Mouse (Mus musculus) megakaryocyte, adult 5-6 weeks (primary cell): ENCODE measurements around the gene Slc35b4. TPM values are rescaled to one million over a fixed set of nuclear protein-coding genes. Genes with fewer than 3 reads are reported as not detected.

ENCODE experiments used
- ATAC-seq: 2 replicates; pipeline ENCODE4 v1.8.0; 2016; ENCODE audit warnings: mild to moderate bottlenecking, inconsistent platforms; ENCODE audit not compliant: poor library complexity, severe bottlenecking
- total RNA-seq, 2 experiments: library from RNA; stranded (forward) in 1 of 2; stranded (reverse) in 1 of 2; fragments of 153-499, 151-499 nt in 1 of 2; fragments of 221-1000, 200-1000 nt in 1 of 2; gene quantifications; 2 replicates each; pipeline versions ENCODE4 v1.2.3 to v1.2.4; 2015 to 2017

Slc35b4 gene
- 20.1 and 22.1 TPM in 2 replicates for total RNA-seq (2015)
- 12.8 and 17.2 TPM in 2 replicates for total RNA-seq (2017)

DNA sequence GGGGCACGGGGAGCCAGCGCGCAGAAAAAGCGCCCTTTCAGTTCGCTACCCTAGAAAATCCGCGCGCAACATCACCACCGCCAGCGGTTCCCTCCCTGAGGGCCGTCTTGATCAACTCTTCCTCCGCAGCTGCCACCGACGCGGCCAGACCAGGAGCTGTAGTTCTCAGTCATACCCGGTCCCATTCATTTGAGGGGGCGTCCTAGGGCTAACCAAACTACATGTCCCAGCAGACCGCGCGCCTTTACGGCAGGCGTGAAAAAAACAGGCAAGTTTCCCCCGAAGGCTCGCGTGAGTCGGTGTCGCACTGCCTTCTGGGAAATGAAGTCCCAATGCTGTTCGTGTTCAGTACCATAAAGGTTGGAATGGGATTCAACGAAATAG is at the start of gene Slc35b4:
Gene Slc35b4 (minus strand): TSS at position 248 of the 384 bp plus-strand sequence.
- peak; percentile 95 for ATAC-seq

DNA sequence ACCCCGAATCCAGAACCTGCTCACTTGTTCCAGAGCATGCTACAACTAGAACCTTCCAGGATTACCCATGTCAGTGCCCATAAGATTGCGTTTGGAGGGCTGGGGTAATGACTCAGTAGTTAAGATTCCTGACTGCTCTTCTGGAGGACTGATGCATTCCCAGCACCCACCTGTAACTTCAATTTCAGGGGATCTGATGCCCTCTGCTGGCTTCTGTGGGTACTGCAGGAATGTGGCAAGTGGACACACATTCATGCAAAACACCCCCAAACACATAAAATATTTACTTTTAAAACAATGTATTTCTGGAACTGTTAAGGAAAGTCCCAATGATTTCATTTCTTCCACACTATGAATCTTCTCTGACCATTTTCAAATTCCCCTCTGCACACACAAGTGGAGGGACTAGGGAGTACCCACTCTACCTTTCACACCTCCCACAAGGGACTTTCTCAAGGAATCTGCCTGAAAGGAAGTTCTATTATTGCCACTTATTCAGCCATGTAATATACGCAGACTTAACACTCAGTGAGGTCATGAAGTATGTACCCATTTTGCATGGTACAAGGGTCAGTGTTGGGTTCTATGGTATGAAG is 48.2 kb upstream of the Slc35b4 start:
- no peak for ATAC-seq

DNA sequence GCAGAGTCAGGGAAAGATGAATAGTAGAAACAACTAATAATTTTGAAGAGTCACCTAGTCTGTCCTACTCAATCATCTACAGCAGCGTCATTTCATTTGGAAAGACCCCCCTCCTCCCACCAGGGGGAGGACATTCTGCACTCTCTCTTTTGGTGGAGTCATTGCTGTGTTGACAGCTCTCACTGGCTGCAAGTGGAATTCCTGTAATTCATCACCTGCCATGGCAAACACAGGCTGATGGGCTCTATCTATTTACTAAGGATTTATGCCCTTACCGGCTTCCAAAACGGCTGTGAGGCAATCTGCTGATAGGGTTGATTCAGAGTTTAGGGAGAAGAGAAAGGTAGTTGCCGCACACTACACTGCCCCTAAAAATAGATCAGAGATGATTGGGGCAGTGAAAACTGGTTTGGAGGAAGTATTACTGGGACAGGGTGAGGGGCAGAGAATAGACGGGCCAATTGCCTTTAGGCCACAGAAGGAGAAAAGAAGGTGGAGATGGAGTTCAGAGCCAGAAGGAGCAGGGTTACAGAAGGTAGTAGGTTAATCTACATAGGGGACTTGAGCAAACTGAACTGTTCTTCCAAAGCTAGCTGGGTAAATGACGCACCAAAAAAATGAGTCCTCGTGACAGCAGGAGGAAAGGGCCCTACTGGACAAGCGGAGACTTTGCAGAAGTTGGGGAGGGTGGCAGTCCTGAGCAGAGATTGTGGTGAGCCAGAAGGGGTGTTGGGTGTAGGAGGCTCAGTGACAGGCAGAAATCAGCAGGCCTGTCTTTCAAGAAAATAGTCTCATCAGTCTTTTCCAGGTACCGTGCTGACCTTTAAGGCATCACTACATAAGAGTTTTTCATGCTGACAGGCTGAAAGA is 39.8 kb upstream of the Slc35b4 start:
- no peak for ATAC-seq

DNA sequence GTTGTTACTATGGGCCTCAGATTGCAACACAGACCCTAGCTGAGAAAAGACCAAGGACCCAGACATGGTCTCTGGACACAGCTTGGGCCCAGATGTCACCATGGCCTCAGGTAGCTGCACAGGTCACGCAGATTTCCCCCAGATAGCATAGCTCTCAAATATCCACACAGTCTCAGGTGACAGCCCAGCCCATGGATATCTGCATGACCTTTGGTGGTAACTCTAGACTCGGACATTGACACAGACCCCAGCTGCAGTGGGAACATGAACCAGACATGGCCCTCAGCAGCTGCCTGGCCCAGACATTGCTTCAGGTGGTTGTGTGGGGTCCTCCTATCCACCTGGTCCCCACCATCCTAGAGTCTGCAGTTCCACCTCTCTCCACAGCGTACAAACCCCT is 28.8 kb upstream of the Slc35b4 start:
- no peak for ATAC-seq

DNA sequence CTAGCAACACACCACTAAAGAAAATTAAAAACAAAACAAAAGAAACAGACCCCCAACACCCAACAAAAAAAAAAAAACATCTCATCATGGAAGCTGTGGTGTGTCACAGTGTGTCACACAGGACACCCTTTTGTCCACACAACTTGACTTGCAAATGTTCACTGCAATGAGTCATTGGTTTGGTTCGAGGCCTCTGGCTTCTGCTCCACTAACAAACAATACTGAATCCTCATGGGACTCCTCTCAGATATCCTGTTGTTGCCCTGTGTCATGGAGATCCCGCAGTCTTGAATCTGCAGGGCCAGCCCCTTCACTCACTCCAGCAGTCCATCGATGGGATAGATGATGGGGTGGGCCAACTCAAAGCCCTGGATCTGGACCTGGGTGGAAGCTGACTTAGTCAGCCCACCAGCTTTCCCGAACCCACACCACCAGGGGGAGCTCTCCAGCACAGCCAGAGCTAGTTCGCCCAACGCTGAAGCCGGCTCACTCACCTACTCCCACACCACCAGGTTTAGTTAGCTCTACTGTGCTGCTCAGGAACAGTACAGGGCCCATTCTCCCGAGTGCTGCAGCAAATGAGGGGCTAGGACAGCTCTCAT is 28.2 kb upstream of the Slc35b4 start:
- ATAC-seq, result no peak

DNA sequence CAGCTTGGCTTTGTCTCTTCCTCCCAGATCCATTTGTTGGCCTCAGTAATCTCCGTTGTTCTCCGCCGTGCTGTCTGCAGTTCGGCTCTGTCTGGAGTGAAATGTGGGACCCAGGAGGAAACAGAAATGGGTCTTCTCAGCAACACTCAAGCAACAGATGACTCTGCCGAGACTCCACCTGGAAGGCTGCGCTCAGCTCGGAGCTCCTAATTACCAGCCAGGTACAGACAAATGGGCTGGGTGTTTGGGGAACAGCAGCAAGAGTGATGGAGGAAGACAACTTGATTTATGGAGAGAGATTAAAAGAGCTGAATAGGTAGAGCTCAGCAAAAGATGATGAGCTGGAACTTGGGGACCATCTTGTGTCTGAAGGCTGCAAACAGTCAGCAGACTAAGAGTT is 26.6 kb upstream of the Slc35b4 start:
- no peak for ATAC-seq

DNA sequence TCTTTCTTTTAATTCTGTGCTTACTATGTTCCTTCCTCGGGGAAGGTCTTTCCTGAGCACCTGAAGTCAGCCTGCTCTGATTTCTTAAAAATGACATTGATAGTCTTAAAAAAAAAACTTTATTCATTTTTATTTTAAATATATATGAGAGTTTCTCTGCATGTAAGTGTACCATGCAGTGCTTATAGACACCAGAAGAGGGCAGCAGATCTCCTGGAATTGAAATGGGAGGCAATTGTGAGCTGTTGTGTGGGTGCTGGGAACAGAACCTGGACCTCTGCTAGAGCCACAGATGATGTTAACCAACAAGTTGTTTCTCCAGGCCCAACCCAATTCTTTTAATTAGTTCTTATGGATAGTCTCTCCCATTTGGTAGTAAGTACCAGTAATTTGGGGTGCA is 18.1 kb upstream of the Slc35b4 start:
- no peak for ATAC-seq

DNA sequence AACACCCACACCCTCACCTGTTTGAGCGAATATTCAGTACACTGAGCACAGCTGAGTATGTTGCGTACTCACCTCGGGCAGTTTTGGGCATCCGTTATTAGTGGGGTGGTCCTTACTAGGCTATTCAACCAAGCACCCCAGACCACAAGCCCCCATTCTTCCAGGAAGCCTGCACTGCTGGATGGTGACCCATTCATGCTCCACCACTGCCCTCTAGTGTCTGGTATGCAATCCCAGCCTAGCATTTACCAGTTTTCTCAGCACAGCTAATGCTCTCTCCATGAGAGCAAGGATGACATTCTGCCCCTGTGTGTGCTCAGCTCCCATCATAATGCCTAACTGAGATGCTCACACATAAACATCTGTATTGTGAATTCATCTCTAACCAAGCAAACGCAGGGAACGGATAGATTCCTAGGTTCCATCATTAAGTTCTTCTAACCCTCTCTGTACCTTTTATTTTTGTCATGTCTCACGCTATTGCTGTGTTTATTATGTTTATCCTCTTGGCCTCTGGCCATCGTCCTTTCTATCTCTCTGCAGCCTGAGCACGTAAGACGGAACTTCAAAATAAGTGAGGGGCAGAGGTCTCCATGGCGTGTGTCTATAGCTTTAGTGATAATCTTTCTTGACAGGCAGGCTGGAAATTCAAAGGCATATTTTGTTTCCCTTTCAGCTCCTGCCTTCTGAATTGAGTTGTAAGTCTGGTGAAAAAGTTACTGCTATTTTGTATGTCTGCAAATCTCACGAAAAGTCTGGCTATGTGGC is 17.0 kb upstream of the Slc35b4 start:
- peak; percentile 74 for ATAC-seq

DNA sequence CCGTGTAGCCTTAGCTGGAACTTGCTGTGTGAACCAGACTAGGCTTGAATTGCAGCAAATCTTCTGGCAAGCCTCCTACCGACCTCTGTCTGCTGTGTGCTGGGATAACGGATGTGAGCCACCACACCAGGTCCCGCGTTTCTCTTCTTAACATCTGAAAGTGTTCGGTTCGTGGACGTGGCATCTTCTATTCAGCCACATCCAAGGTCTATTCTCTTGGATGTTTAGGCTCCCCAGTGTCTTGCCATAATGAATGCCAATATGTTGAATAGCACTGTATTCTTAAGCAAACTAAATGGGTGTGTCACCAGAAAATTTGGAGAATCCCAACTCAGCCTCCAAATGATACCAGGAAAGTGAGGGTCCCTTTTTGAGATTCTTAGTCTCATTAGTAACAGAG is 14.5 kb upstream of the Slc35b4 start:
- no peak for ATAC-seq

DNA sequence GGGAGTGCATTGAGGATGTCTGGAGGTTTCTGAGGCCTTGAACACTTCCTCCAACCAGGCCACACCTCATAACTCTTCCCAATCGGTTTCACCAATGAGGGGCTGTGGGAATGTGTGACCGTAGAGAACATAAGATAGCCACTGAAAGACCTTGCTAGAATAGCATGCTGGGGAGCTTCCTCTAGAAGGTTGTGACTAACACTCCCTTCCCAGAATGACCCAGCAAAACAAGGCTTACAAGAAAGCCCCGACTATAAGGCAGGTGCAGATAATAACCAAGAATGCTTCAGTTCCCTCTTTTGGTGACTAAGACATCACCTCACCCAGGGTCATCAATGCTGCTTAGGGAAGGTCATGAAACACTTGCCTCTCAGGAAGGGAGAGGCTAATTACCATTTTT is 12.6 kb upstream of the Slc35b4 start:
- no peak for ATAC-seq

DNA sequence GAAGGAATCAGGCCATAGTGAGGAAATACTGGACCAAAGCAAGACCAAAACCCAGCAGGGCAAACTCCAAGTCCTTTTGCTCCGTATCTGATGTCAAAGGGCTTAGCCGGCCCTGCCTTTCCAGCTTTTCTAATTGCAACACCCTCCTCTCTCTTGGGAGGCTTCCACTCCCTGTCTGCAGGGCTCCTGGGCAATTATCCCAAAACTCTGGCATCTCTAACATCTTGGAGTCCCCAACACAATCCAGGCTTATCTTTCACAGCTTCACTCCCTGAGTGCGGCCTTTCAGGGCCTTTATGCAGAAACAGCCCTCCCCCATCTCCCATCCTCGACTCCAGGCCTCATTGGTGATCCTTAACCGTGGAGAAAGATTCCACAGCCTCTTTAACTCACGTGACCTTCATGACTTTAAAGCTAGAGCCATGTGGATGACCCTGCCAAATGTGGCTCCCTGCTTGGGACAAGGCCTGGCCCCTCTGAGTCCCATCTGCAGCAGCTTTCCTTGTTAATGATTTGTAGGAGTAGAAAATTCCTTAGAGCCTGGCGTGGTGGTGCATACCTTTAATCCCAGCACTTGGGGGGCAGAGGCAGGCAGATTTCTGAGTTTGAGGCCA is 11.2 kb upstream of the Slc35b4 start:
- no peak for ATAC-seq

DNA sequence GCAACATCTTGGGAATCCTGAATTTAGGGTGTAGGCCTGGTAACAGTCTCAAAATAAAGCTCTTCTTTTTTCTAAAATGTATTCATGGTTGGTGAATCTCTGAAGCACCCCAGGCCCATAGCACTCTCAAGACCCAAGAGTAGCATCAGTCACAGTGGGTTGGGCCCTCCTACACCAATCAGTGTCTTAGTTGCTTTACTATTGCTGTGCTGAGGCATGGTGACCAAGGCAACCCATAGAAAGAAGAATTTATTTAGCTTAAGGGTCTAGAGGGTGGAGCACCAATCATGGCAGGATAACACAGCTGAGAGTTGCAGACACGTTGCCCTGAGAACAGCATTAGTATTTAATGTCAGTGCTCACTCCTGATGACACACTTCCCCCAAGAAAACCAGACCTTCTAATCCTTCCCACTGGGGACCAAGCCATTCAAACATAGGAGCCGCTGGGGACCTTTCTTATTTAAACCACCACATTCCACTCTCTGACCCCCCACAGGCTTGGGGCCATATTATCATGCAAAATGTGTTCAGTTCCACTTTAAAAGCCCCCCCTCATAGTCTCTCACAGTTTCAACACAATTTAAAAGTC is 10.5 kb upstream of the Slc35b4 start:
- no peak for ATAC-seq

DNA sequence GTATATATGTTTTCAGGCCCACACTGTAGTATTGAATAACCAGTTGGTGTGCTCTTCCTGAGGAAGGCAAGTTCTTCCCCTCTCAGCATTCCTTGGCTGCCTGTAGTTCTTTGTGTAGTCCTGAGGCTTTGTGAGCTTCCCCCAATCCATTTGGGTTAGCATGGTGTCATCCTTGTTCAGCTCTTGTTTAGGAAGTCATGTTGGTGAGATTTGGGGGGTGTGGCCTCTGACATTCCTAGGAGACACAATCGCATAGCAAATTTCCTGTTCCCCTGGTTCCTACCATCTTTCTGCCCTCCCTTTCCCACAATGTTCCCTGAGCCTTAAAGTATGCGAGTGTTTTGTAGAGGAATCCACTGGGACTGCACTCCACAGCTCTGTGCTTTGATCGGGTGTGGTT is 6.4 kb upstream of the Slc35b4 start:
- no peak for ATAC-seq

DNA sequence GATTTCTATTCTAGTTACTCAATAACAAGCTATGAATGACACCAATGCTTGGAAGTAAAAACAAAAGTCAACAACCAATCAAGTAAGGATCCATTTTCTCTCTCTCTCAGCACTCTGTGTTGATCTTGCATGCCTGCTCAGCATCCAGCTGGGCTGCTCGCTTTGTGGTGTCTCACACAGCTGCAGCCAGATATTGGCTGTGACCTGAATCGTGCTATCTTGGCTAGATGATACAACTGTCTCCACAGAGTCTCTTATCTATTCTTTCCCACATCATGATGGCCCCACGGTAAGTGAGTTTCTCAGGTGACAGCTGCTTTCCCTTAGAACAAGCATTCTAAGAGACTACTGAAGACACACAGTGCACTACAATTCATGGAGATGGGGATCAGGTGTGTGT is 5.0 kb upstream of the Slc35b4 start:
- ATAC-seq, result no peak

DNA sequence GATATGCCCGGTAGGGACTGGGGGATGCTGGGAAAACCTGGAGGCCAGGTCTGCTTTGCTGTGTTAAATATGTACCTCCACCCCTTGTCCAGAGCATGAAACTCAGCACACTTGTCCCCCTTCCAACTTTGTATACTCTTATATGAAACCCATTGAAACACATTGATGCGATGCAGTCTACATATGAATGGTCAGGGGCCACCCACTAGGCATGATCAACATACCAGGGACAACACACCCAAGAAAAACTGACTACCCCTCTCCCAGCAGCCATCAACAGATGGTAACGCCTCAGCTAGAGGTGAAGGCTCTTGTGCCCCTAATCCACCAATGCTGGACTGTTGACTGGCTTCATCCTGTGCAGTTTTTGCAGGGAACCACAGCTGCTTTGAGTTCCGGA is 3.0 kb upstream of the Slc35b4 start:
- ATAC-seq, result no peak

DNA sequence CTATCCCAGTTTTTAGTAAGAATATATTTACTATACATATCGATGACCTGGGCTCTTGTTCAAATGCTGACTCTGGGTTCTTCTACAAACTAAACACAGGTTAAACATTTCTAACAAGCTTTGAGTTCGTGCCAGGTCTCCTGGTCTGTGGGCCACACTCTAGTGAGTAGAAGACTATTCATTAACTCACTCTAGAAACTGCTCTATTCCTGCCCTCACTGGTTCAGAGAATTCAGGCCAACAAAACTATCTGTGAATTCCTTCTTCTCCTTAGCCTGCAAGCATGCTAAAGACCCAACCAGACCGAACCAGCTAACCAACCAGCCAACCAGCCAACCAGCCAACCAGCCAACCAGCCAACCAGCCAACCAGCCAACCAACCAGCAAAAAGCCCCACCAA is 2.1 kb upstream of the Slc35b4 start:
- ATAC-seq, result no peak

DNA sequence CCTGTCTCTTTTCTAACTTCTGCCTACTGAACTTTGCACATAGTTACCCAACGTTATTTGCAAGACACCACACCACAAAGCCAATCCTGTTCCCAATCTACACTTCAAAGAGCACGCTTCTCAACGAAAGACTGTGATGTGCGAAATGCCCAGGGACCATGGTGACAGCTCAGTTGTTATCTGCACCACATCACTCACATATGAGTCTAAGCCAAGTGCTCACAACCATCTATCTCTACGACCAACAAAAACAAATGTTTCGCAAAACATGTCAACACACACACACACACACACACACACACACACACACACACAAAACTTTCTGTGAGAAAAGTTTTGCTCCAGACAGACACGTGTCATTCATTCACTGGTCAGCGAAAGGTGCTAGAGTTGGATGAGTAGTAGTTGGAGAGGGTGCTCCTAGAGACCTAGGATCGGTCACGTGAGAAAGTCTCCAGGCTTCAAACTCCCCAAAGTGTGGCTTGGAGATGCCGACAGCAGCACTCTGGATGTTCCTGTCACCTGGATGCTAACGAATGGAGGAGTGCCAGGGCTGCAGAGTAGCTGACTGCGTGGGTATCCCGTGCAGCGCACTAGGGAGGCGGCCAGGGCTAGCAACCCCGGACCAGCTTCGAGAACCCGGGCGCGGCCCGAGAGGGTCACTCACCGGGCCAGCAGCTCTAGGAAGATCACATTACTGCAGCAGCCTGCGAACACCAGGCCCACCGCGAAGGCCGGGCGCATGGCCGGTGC is 624 bp downstream of the Slc35b4 start:
- ATAC-seq, result peak; percentile 13

DNA sequence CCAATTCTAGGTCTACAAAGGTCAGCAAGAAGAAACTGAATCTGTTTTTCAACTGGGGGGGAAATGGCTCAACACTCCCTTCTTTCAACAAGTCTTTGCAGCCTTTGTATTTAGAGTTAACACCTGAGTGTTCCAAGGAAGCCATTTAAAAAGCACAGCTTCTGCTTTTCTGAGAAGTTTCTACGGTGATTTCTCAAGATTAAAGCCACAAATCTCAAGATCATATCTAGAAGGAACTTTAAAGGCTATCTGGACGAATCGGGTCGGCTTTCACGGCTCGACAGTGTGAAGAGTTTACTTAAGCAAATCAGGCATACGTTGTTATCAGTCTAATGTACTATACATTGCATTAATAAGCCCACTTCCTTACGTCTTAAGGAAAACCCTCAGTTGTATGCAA is 2.2 kb downstream of the Slc35b4 start:
- no peak for ATAC-seq

DNA sequence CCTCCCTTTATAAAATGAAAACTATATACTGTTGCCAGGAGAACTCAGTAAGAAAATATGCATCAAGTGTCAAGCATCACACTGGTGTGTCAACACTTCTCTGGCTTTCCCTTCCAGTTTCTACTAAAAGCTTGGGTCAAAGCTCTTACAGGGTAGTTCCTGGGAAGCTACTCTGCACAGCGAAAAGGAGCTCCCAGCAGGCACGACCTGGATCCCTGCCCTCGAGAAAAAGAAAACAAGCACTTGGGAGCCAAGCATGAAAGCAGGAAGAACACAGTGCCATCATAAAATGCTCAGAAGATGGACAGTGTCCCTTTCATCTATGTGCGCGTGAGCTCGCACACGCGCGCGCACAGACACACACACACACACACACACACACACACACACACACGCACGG is 3.7 kb downstream of the Slc35b4 start:
- ATAC-seq, result no peak
